Mouse (Mus musculus) C2C12 (cell line): ENCODE results near the gene Opn3.

Experiments
- CEBPB ChIP-seq: IDR thresholded peaks from one replicate; pipeline ENCODE4 v1.6.1; 2011; ENCODE audit warnings: low read depth, mild to moderate bottlenecking, control low read depth, moderate library complexity
- CTCF ChIP-seq: IDR thresholded peaks from one replicate; pipeline ENCODE4 v1.5.1; 2011; ENCODE audit not compliant: control insufficient read depth, insufficient read depth, insufficient read length
- MAX ChIP-seq: IDR thresholded peaks from one replicate; pipeline ENCODE4 v1.6.1; 2011; ENCODE audit warnings: mild to moderate bottlenecking, control low read depth
- MYOG ChIP-seq: IDR thresholded peaks from one replicate; pipeline ENCODE4 v1.6.1; 2011; ENCODE audit not compliant: control insufficient read depth, insufficient read length; ENCODE audit errors: extremely low read depth
- USF1 ChIP-seq: IDR thresholded peaks from one replicate; pipeline ENCODE4 v1.6.1; 2011; ENCODE audit warnings: low read depth, mild to moderate bottlenecking, control low read depth, moderate library complexity

DNA sequence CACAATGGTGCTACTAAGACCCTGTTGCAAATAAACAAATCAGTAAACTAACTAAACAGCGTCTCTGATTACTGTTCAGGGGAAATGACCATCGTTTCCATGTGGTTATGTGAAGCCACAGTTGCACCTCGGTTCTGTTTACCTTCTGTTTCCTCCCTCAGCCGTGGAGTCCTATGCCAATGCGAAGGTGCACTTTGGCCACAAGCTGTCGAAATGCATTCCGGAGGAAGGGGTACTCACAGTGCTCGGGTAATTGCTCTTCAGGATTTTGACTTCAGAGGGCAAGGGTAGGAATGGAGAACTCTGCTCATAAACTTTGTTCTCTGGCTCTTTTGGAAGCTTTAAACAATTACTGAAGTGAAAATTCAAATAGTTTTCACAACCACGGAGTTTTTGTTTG, 45.6 kb downstream of the Opn3 start:
- no peak for TF ChIP-seq CTCF
- TF ChIP-seq USF1 = no peak
- no peak for TF ChIP-seq MAX
- TF ChIP-seq CEBPB = no peak
- no peak for TF ChIP-seq MYOG
